Mouse (Mus musculus): Measurements from ENCODE around the gene AC109138.7.

AC109138.7 gene

DNA sequence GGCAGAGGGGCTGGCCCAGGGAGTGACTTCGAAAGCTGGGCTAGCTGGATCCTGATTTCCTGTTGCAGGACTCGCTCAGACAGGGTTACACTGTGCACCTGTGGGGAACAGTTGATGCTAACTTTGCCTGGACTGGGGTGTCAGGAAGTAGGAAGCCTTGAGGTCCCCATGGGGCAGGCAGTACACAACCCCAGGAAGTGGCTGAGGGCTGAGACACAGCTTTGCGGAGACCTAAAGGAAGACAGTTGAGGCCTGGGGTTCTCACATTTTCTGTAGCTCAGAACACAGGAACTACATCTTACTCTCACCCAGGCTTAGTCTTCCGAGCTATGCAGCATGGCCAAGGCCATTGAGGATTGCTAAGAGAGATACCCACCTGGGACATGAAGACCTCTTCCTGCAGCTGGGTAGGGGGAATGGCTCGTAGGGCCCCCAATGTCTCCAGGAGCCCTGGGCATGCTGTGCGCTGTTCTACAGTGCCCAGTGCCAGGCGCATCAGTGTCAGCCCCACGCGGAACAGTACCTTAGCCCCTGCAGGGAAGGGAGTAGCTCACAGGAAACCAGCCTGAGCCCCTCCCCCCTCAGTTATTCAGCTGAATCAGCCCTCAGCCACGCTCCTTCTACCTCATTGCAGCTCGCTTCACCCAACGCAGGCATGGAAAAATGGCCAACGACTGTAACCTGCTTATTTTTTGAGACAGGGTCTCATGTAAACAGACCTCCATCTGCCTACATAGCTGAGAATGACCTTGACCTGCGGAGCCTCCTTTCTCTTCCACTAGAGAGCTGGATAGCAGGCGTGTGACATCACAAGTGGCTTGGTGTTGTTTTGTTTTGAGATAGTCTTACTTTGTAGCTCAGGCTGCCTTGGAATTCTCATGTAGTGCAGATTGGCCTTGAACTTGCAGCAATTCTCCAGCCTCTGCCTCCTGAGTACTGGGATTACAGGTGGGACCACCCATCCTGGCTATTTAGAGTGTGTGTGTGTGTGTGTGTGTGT is 28.9 kb upstream of the AC109138.7 start:
- POLR2A ChIA-PET = interaction anchor here (0.6 to 9.3 kb wide), 62 partner anchors 8 to 343 kb away, joined by 3 to 47 read pairs (median 4); partner anchors contain the start of genes Aip (in 2 of the 4), Carns1 (in 2 of the 4), Cdk2ap2 (in 2 of the 4) and Gstp2 (in 2 of the 4)
- CTCF ChIA-PET = interaction anchor here in 3 of 4 experiments (0.7 to 3.1 kb wide), 14 partner anchors 9 to 166 kb away, joined by 3 to 11 read pairs (median 4); partner anchors contain the start of gene Carns1 (in 2 of the 3)

DNA sequence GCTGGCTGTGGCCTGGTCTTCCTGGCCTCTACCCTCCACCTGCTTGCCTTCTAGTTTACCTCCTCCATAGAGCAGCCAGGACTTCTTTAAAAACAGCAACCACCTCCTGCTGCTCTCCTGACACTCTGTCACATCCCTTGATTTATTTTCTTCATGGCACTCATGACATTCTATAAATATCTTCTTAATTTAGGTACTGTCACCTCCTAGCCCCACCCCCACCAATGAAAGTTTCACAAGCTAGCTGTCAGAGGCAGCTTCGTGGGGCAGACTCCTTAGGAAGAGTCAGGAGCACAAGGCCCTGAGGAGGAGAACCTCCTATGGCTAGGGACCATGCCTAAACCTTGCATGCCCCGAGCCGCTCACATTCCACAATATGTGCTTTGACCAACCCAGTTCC is 26.9 kb upstream of the AC109138.7 start:
- CTCF ChIA-PET = interaction anchor here in 2 of 4 experiments (0.6 to 0.7 kb wide), 2 partner anchors 14 kb away, joined by 3 read pairs; partner anchors contain the start of gene Rad9a (in 1 of the 2)

DNA sequence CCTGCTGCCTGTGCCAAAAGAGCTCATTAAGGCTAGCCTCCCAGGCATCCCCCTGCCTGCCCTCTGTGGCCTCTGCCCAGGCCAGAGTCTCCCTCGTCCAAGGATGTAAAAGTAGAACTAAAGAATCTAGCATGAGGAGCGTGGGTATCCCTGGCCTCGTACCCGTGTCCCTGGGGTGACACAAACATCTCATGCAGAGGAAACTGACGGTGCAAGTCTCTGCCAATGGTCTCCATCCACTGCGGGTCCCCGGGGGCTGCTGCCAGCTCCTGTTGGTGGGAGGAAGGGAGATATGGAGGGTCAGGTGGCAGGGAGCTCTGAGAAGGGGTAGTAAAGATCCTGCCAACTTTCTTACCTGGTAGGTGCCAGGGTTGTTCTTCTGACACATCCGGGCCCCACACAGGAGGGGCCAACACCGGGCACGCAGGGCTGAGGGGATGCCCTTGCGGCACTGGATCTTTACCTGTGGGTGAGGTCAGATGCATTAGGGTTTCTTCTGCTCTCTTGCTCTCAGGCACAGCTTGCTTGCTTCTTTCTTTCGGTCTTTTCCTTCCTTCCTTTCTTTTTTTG is 25.0 kb upstream of the AC109138.7 start:
- CTCF ChIA-PET = no interaction called here

More for the DNA sequence above, 26.9 kb upstream of the AC109138.7 start:
- POLR2A ChIA-PET = interaction anchor here in 2 of 4 experiments (0.6 to 9.3 kb wide), 12 partner anchors 10 to 284 kb away, joined by 3 to 43 read pairs (median 6); partner anchors contain the start of genes Rad9a (in 2 of the 2), Carns1 (in 1 of the 2) and Rps6kb2 (in 1 of the 2)

DNA sequence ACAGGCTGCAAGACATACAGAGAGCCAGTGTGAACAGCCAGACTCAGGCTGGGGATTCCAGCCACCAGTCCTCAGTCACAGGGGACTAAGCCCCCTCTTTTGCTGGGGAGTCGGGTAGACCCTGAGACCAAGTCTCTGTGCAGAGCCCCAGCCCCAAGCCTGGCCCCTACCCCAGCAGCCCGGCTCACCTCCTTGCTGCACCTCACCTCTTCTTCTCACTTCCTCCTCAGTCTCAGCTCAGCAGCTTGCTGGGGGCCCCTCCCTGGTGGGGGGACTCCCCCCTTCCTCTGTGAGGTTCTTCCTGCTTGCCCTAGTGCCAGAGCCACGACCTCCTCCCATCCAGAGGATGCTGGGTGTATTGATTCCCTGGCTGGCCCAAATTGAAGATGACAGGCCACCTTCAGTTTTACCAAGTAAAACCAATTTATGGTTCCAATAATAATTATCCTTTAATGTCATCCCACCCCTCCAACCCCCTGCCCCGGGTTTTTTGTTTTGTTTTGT is 23.3 kb upstream of the AC109138.7 start, which contains the start of gene Tbc1d10c:
Gene Tbc1d10c, minus strand, starts transcription at position 454 of the 504 bp plus-strand sequence.
- POLR2A ChIA-PET = interaction anchor here in 3 of 4 experiments (0.7 to 5.1 kb wide), 15 partner anchors 8 to 148 kb away, joined by 3 to 72 read pairs (median 8); partner anchors contain the start of genes Rad9a (in 2 of the 3), Aip (in 1 of the 3), Carns1 (in 1 of the 3) and Rps6kb2 (in 1 of the 3)

More for the DNA sequence above, 25.0 kb upstream of the AC109138.7 start:
- POLR2A ChIA-PET = interaction anchor here in 3 of 4 experiments (0.9 to 9.3 kb wide), 9 partner anchors 10 to 177 kb away, joined by 3 to 47 read pairs (median 5); partner anchors contain the start of genes Rad9a (in 2 of the 3), Cdk2ap2 (in 1 of the 3), Gstp2 (in 1 of the 3) and Ndufv1 (in 1 of the 3)

DNA sequence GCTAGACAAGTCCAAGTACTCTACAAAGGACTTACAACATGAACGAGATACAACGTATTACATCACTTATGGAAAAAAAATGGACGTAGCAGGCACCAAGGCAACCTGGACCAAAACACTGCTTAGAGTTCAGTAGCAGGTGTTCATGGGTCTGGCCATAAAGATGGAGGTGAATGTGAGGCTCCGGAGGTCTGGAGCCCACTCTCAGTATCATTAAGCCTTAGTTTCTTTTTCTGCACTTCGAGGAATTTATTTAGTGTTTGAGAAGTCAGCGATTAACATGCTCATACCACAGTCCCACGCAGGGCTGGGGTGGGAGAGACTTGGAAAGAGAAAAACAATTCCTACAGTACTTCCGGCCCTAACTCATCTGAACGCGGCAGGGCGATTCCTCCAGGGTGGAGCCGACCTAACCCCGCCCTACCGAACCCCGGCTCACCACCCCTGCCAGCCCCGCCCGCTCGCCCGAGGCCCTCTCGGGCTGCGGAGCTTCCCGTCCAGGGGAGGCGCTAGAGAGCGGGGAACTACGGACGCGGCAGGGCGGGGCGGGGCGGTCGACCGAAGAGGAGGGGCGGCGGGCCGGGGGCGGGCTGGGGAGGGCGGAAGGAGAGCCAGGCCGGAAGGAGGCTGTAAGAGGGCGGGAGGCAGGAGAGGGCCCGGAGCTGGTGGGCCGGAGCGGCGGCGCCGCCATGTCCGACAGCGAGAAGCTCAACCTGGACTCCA is 22.5 kb upstream of the AC109138.7 start, which contains the start of gene Ppp1ca:
Gene Ppp1ca, plus strand, starts transcription at position 538 of the 723 bp plus-strand sequence.
- ChIA-PET POLR2A (interaction anchor here (0.6 to 5.1 kb wide), 79 partner anchors 9 to 813 kb away, joined by 3 to 72 read pairs (median 5); partner anchors contain the start of genes Rad9a (in 4 of the 4), AC109138.7 (in 3 of the 4), Aip (in 3 of the 4) and Cdk2ap2 (in 3 of the 4)), CTCF (interaction anchor here (0.6 to 2.8 kb wide), 52 partner anchors 9 to 473 kb away, joined by 3 to 16 read pairs (median 5); partner anchors contain the start of genes Rad9a (in 4 of the 4), Carns1 (in 2 of the 4), Cdk2ap2 (in 2 of the 4) and Pold4 (in 2 of the 4))

More for the DNA sequence above, 23.3 kb upstream of the AC109138.7 start, which contains the start of gene Tbc1d10c:
- CTCF ChIA-PET = interaction anchor here in 3 of 4 experiments (1.1 to 2.8 kb wide), 7 partner anchors 10 to 140 kb away, joined by 5 to 12 read pairs (median 7); partner anchors contain the start of genes Cdk2ap2 (in 1 of the 3) and Rad9a (in 1 of the 3)

DNA sequence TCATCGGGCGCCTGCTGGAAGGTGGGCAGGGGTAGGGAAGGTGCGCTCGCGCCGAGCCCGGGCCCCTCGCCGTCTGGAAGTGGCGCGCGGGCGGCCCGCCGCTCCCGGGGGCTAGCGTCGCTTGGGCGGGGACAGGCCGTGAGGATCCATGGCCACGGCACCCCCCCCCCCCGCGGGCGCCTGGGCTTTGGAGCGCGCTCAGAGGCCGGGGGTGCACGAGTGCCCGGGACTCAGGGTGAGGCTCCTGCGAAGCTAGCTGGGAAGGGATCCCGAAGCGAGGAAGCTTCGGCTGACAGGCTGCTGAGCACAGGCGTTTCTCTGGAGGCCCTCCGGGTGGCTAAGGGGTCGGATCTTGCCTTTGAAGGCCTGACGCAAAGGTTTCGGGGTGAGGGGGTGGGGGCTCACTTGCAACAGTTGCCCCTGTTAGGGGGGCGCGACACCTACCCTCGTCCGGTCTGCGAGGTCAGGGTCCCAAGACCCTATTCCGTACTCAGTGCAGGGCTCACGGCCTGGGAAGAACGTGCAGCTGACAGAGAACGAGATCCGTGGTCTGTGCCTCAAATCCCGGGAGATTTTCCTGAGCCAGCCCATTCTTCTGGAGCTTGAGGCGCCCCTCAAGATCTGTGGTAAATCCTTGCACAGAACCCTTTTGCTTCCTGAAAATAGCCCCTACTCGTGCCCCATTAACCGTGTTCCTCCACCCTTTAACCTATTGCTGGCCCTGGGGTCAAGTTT is 21.7 kb upstream of the AC109138.7 start:
- ChIA-PET POLR2A (interaction anchor here (0.5 to 5.1 kb wide), 89 partner anchors 9 to 1549 kb away, joined by 3 to 72 read pairs (median 5); partner anchors contain the start of genes Rad9a (in 4 of the 4), AC109138.7 (in 3 of the 4), Aip (in 3 of the 4) and Cdk2ap2 (in 3 of the 4)), CTCF (interaction anchor here (0.5 to 2.8 kb wide), 51 partner anchors 9 to 474 kb away, joined by 3 to 16 read pairs (median 5); partner anchors contain the start of genes Rad9a (in 4 of the 4), Carns1 (in 2 of the 4), Pold4 (in 2 of the 4) and Aip (in 1 of the 4))

DNA sequence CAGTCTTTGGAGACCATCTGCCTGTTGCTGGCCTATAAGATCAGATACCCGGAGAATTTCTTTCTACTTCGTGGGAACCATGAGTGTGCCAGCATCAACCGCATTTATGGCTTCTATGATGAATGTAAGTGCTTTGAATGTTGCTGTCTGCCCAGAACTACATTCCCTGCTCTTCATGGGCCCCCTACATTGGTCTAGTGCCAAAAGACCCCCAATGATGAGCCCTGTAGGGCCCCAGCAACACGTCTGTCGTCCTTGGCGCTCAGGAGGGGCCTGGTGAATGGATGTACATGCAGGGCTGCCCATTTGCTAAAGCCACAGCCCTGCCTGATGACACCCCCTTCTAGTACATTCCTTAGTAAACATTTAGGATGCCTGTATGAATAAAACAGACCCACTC is 21.0 kb upstream of the AC109138.7 start:
- CTCF ChIA-PET = interaction anchor here in 2 of 4 experiments (0.5 to 2.3 kb wide), 5 partner anchors 8 to 67 kb away, joined by 3 to 15 read pairs (median 11); partner anchors contain the start of genes Aip (in 1 of the 2), Pold4 (in 1 of the 2) and Rad9a (in 1 of the 2)

DNA sequence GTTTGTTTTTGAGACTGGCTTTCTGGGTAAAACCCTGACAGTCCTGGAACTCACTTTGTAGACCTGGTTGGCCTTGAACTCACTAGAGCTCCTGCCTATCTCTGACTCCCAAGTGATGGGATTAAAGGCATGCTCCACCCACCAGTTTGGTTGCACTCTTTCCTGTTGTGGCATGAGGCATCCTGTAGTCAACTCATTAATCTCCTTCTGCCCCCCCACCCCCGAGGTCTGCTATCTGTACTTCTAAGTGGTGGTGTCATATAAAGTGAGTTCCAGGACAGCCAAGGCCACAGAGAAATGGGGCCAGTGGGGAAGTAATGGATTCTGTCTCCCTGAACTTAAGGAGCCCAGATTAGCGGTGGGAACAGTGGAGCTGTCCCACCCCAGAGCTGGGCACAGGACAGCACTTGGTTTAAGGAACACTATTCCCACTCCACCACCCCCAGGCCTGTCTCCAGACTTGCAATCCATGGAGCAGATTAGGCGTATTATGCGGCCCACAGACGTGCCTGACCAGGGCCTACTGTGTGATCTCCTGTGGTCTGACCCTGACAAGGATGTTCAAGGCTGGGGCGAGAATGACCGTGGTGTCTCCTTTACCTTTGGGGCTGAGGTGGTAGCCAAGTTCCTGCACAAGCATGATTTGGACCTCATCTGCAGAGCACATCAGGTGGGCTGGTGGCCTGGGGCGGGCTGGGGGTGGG is 20.0 kb upstream of the AC109138.7 start:
- ChIA-PET POLR2A (interaction anchor here in 2 of 4 experiments (0.7 to 5.1 kb wide), 13 partner anchors 7 to 271 kb away, joined by 3 to 42 read pairs (median 10); partner anchors contain the start of genes Rps6kb2 (in 2 of the 2), Cdk2ap2 (in 1 of the 2), Gm49405 (in 1 of the 2) and Gstp2 (in 1 of the 2)), CTCF (interaction anchor here in 1 of 4 experiments (0.6 kb wide), 1 partner anchor 18 kb away, joined by 6 read pairs; no protein-coding TSS in a partner anchor)

More for the DNA sequence above, 21.0 kb upstream of the AC109138.7 start:
- POLR2A ChIA-PET = interaction anchor here (0.6 to 5.1 kb wide), 32 partner anchors 8 to 193 kb away, joined by 3 to 72 read pairs (median 8); partner anchors contain the start of genes Rad9a (in 4 of the 4), Rps6kb2 (in 2 of the 4), AC109138.7 (in 1 of the 4) and Aip (in 1 of the 4)

DNA sequence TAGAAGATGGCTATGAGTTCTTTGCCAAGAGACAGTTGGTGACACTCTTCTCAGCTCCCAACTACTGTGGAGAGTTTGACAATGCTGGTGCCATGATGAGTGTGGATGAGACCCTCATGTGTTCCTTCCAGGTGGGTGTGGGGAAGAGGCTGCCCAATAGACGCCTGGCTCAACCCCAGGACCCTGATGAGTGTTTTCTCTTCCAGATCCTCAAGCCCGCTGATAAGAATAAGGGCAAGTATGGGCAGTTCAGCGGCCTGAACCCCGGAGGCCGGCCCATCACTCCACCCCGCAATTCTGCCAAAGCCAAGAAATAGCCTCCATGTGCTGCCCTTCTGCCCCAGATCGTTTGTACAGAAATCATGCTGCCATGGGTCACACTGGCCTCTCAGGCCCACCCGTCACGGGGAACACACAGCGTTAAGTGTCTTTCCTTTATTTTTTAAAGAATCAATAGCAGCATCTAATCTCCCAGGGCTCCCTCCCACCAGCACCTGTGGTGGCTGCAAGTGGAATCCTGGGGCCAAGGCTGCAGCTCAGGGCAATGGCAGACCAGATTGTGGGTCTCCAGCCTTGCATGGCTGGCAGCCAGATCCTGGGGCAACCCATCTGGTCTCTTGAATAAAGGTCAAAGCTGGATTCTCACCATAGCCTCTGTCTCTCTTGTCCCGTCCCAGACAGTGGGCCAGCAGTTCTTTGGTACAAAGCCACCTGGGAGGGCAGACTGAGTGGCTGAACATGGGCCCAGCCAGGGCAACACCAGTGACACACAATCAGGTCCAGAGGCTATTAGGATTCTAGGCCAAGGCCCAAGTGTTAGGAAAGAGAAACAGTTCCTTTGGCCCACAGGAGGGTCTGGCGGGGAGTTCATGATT is 19.1 kb upstream of the AC109138.7 start:
- CTCF ChIA-PET = interaction anchor here in 2 of 4 experiments (0.6 to 1.0 kb wide), 3 partner anchors 9 to 12 kb away, joined by 3 read pairs; no protein-coding TSS in a partner anchor
- POLR2A ChIA-PET = interaction anchor here in 2 of 4 experiments (0.7 to 5.2 kb wide), 16 partner anchors 10 to 272 kb away, joined by 3 to 29 read pairs (median 8); partner anchors contain the start of genes Rps6kb2 (in 2 of the 2) and Cdk2ap2 (in 1 of the 2)

DNA sequence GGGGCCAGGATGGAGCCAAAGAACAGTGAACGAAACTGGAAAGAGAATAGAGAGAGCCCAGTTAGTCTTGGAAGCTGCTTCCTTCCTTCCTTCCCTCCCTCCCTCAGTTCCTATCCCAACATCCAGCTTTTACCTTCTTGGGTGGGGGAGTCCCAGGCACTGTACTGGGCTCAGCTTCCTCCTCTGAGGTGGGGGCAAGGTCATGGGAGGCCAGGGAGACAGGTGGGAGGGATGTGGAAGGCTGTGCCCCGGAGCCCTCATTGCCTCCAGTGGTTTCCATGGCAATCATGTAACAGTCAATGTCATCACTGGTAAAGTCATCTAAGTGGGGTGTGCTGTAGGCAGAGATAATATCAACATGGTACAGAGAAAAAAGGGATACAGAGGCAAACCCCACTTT is 18.1 kb upstream of the AC109138.7 start:
- POLR2A ChIA-PET = interaction anchor here in 3 of 4 experiments (0.5 to 5.2 kb wide), 31 partner anchors 9 to 153 kb away, joined by 3 to 32 read pairs (median 5); partner anchors contain the start of genes AC109138.7 (in 2 of the 3), Clcf1 (in 2 of the 3), Aip (in 1 of the 3) and Cdk2ap2 (in 1 of the 3)

DNA sequence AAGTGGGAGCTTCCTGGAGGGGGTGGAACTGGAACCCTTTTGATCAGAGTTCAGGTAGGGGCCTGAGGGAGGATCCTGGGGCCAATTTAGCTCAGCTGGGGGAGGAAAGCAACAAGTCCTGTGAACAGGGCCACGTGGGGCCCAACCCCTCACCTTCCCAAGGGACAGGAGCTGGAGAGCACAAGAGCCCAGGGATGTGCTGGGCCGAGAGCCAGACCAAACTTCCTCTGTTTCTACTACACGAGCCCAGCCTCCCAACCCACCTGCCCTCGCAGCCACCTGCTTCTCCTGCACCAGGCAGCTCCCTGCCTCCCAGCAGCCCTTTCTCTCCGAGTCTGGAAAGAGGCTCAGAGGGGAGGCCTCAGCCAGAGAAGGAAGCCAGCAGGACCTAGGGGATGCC is 17.6 kb upstream of the AC109138.7 start:
- POLR2A ChIA-PET = interaction anchor here in 3 of 4 experiments (0.5 to 5.2 kb wide), 38 partner anchors 8 to 478 kb away, joined by 3 to 32 read pairs (median 4); partner anchors contain the start of genes AC109138.7 (in 2 of the 3), Clcf1 (in 2 of the 3), Aip (in 1 of the 3) and Cdk2ap2 (in 1 of the 3)
- CTCF ChIA-PET = interaction anchor here in 3 of 4 experiments (0.7 to 2.5 kb wide), 5 partner anchors 8 to 145 kb away, joined by 3 to 14 read pairs (median 4); no protein-coding TSS in a partner anchor

More for the DNA sequence above, 18.1 kb upstream of the AC109138.7 start:
- CTCF ChIA-PET = interaction anchor here in 2 of 4 experiments (0.8 to 2.5 kb wide), 3 partner anchors 9 to 11 kb away, joined by 3 to 10 read pairs (median 3); no protein-coding TSS in a partner anchor

DNA sequence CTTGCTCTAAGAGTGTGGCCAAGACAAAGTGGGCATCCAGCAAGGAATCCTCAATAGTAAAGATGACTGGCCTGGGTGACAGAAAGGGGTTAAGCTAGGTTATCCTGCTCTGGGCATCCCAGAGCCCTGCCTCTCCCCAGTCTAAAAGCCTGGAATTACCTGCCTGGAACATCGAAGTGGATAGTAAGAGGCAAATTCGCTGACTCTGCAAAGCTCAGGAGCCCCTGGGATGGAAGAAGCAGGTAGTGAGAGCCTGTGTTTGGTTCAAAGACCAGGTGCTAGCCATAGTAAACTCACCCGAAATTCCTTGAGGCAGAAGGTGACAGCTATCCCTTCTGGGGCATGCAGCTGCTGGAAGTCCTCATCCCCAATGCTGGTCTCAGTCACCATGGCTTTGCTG is 17.0 kb upstream of the AC109138.7 start:
- CTCF ChIA-PET = interaction anchor here in 3 of 4 experiments (1.2 to 2.5 kb wide), 4 partner anchors 10 to 145 kb away, joined by 3 to 14 read pairs (median 7); no protein-coding TSS in a partner anchor
- POLR2A ChIA-PET = interaction anchor here in 3 of 4 experiments (0.6 to 5.2 kb wide), 38 partner anchors 10 to 478 kb away, joined by 3 to 32 read pairs (median 4); partner anchors contain the start of genes AC109138.7 (in 2 of the 3), Clcf1 (in 2 of the 3), Aip (in 1 of the 3) and Cdk2ap2 (in 1 of the 3)

Measured in embryonic stem cell, embryonic (primary cell).